In genomic region chr13:35989329-35989728, GRCm38 (mm10) we compare ENCODE assay signal across 22 mouse cellular contexts. TPM values are rescaled to one million over a fixed set of nuclear protein-coding genes. Genes with fewer than 3 reads are reported as not detected.
A peak's percentile ranks its signal among the peaks of the same experiment; 100 is the strongest.
DNase-seq lines count a peak whose midpoint lies in the region; ATAC-seq and TF ChIP-seq lines count a peak whose summit lies in the region.
"Had no signal": no experiment of that assay in that cellular context is flagged by ENCODE, and none has a peak within 500 bp of the region (broad histone marks: within the 10 kb centered on the region; RNA-seq: fewer than 3 reads in every experiment).

No protein-coding gene starts in this region.

- H3K27me3 ChIP-seq in heart, embryonic 10.5 days (ENCODE audit: insufficient read depth, poor library complexity, severe bottlenecking), result no peaks in the 10 kb centered on the region
- H3K27me3 ChIP-seq in hindbrain, postnatal 0 days (ENCODE audit: insufficient read depth, low read length), result no peaks in the 10 kb centered on the region
- H3K27me3 ChIP-seq in hindbrain, embryonic 13.5 days, result no peaks in the 10 kb centered on the region
- H3K27me3 ChIP-seq in forebrain, embryonic 11.5 days (ENCODE audit: control insufficient read depth, insufficient read depth, low read length), result no peaks in the 10 kb centered on the region
- H3K27me3 ChIP-seq: CH12.LX; midbrain, embryonic 13.5 days had no signal

- no peak overlapping the region for H3K4me2 ChIP-seq in hindbrain, postnatal 0 days (ENCODE audit: low read depth, low read length)
- no peak overlapping the region for H3K4me2 ChIP-seq in hindbrain, embryonic 13.5 days
- no peak overlapping the region for H3K4me2 ChIP-seq in forebrain, embryonic 11.5 days (ENCODE audit: low read depth, low read length, severe bottlenecking)
- H3K4me2 ChIP-seq: midbrain, embryonic 13.5 days had no signal

- no peaks in the 10 kb centered on the region for H3K9me3 ChIP-seq in heart, embryonic 10.5 days
- no peaks in the 10 kb centered on the region for H3K9me3 ChIP-seq in hindbrain, postnatal 0 days (ENCODE audit: low read length)
- no peaks in the 10 kb centered on the region for H3K9me3 ChIP-seq in hindbrain, embryonic 13.5 days
- H3K9me3 ChIP-seq in forebrain, embryonic 11.5 days (ENCODE audit: control insufficient read depth, low read length), result no peaks in the 10 kb centered on the region
- H3K9me3 ChIP-seq: midbrain, embryonic 13.5 days had no signal

- H3K9ac ChIP-seq in hindbrain, postnatal 0 days (replicated peaks; ENCODE audit: low read length), result no peak overlapping the region
- no peak overlapping the region for H3K9ac ChIP-seq in hindbrain, embryonic 13.5 days
- H3K9ac ChIP-seq in forebrain, embryonic 11.5 days (ENCODE audit: low read length), result no peak overlapping the region
- H3K9ac ChIP-seq: midbrain, embryonic 13.5 days had no signal

- no peak for TF ChIP-seq CTCF in hindbrain, postnatal 0 days (IDR thresholded peaks at IDR 0.05; ENCODE audit: low read depth)

- no peak for ATAC-seq in hindbrain, postnatal 0 days
- ATAC-seq in hindbrain, embryonic 13.5 days (ENCODE audit: low FRiP score), result no peak
- ATAC-seq in forebrain, embryonic 11.5 days (replicated peaks; ENCODE audit: low FRiP score), result 0 out of 2 replicates have a peak, but pooled peaks have one; percentile 30
- ATAC-seq: midbrain, embryonic 13.5 days had no signal

- peak overlapping the region; percentile 36; the same call in 1 of the 2 replicates for H3K27ac ChIP-seq in heart, embryonic 10.5 days
- 0 out of 2 replicates have a peak overlapping the region, but pooled peaks have one; percentile 36 for H3K27ac ChIP-seq in hindbrain, postnatal 0 days
- no peak overlapping the region for H3K27ac ChIP-seq in hindbrain, embryonic 13.5 days
- H3K27ac ChIP-seq in forebrain, embryonic 11.5 days (ENCODE audit: low read depth, low read length), result no peak overlapping the region
- H3K27ac ChIP-seq: midbrain, embryonic 13.5 days had no signal

- 55% methylated on average over 3 of the region's 3 CpGs for WGBS in heart, embryonic 10.5 days
- 50% methylated on average over 3 of the region's 3 CpGs for WGBS in hindbrain, postnatal 0 days
- WGBS in hindbrain, embryonic 13.5 days, result 81% methylated on average over 3 of the region's 3 CpGs
- WGBS in forebrain, embryonic 11.5 days, result 44% methylated on average over 3 of the region's 3 CpGs

- no peak overlapping the region for H3K4me3 ChIP-seq in heart, embryonic 10.5 days
- H3K4me3 ChIP-seq in hindbrain, postnatal 0 days (ENCODE audit: low read length), result no peak overlapping the region
- no peak overlapping the region for H3K4me3 ChIP-seq in hindbrain, embryonic 13.5 days
- no peak overlapping the region for H3K4me3 ChIP-seq in forebrain, embryonic 11.5 days (ENCODE audit: low read depth, low read length)
- H3K4me3 ChIP-seq: midbrain, embryonic 13.5 days had no signal

- no peaks in the 10 kb centered on the region for H3K36me3 ChIP-seq in heart, embryonic 10.5 days
- no peaks in the 10 kb centered on the region for H3K36me3 ChIP-seq in hindbrain, postnatal 0 days (ENCODE audit: insufficient read depth, low read length)
- no peaks in the 10 kb centered on the region for H3K36me3 ChIP-seq in hindbrain, embryonic 13.5 days
- H3K36me3 ChIP-seq in forebrain, embryonic 11.5 days (ENCODE audit: control insufficient read depth, insufficient read depth, low read length), result no peaks in the 10 kb centered on the region
- H3K36me3 ChIP-seq: midbrain, embryonic 13.5 days had no signal

- peak; percentile 82 for DNase-seq in heart, embryonic 10.5 days (ENCODE audit: low spot score)
- DNase-seq in heart, adult 18-20 months, result no peak
- DNase-seq in hindbrain, postnatal 0 days (ENCODE audit: low spot score), result no peak
- peak; percentile 70 for DNase-seq in Muller cell, postnatal 12 days (ENCODE audit: inconsistent ontology term)
- DNase-seq in forebrain, embryonic 11.5 days (ENCODE audit: low spot score), result no peak
- DNase-seq in thymus, adult 18-20 months, result no peak
- DNase-seq in kidney, adult 18-20 months, result no peak
- DNase-seq: cerebellum, adult 9-10 months; gastrocnemius, postnatal 10 days; kidney, adult 11 months; kidney, postnatal 10 days; liver; lung, adult 18-20 months; lung, postnatal 14 days; right cerebral cortex, postnatal 4 days; thymus, postnatal 14 days had no signal

- peaks cover 34% of the 10 kb centered on the region for H3K4me1 ChIP-seq in heart, embryonic 10.5 days
- H3K4me1 ChIP-seq in hindbrain, postnatal 0 days (ENCODE audit: insufficient read depth, low read length), result 0 out of 2 replicates have a peak, but pooled peaks cover 5% of the 10 kb centered on the region
- H3K4me1 ChIP-seq in hindbrain, embryonic 13.5 days (replicated peaks), result no peaks in the 10 kb centered on the region
- H3K4me1 ChIP-seq in forebrain, embryonic 11.5 days (replicated peaks; ENCODE audit: control insufficient read depth, insufficient read depth, low read length), result 0 out of 2 replicates have a peak, but pooled peaks cover 4% of the 10 kb centered on the region

RNA-seq across cellular contexts. Expression of gene Ppp1r3g, which starts 30.7 kb away (rescaled TPM):
- 6.2 and 7.6 TPM in 2 replicates for polyA plus RNA-seq in heart, embryonic 10.5 days (2016; fragmentation: Nextera tagmentation; extraction: Ambion mirVana)
- under 1 TPM; 0.42 to 0.44 TPM for total RNA-seq in heart, adult 18-20 months (2021)
- 4.1 and 4.3 TPM in 2 replicates for total RNA-seq in hindbrain, postnatal 0 days (2014; rRNA removed)
- 0.50 and 1.0 TPM in 2 replicates for polyA plus RNA-seq in hindbrain, postnatal 0 days (2015; fragmentation: Nextera tagmentation; extraction: Ambion mirVana)
- 0.36 and 0.40 TPM in 2 replicates for polyA plus RNA-seq in hindbrain, embryonic 13.5 days (2015; fragmentation: Nextera tagmentation; extraction: Ambion mirVana)
- 2.9 and 3.0 TPM in 2 replicates for polyA plus RNA-seq in forebrain, embryonic 11.5 days (2014; fragmentation: Nextera tagmentation; extraction: Ambion mirVana)
- total RNA-seq: CH12.LX; gastrocnemius, postnatal 10 days; hematopoietic stem cell, adult 5-6 weeks; megakaryocyte, adult 5-6 weeks; MEL had no signal

Comparison
In these comparisons a context has a peak if more than half of its experiments do, and no peak if none do; other contexts are left out.
1. DNase-seq: peak in heart, embryonic 10.5 days (single experiment) and Muller cell, postnatal 12 days (single experiment); none in heart, adult 18-20 months (0 of 2), hindbrain, postnatal 0 days (single experiment), forebrain, embryonic 11.5 days (single experiment), thymus, adult 18-20 months (0 of 2) and kidney, adult 18-20 months (single experiment).
2. H3K27ac ChIP-seq: peak in heart, embryonic 10.5 days (single experiment) and hindbrain, postnatal 0 days (single experiment); none in hindbrain, embryonic 13.5 days (single experiment) and forebrain, embryonic 11.5 days (single experiment).